Mouse (Mus musculus) forebrain, embryonic 14.5 days (tissue): ENCODE data around the gene Rtp3. TPM values are rescaled to one million over a fixed set of nuclear protein-coding genes. Genes with fewer than 3 reads are reported as not detected.

ENCODE experiments used
- ATAC-seq: fragments of 200-750 bp; cut with Nextera tagmentation; 2 replicates; pipeline ENCODE4 v1.8.0; 2017; ENCODE audit warnings: mild to moderate bottlenecking, moderate library complexity
- DNase-seq: peaks from one replicate; pipeline ENCODE4 v3.0.0-alpha.2; 2015; ENCODE audit warnings: low spot score
- H3K27ac ChIP-seq: fragments of 300-500 bp; sonication (generic); 2 replicates; pipeline ENCODE4 v1.5.1; 2014; ENCODE audit warnings: low read depth, mild to moderate bottlenecking, control low read depth, low read length, moderate library complexity
- H3K27me3 ChIP-seq: fragments of 300-500 bp; sonication (generic); replicated peaks from 2 replicates; pipeline ENCODE4 v1.6.1; 2014; ENCODE audit warnings: low read length, control low read depth, mixed read lengths; ENCODE audit not compliant: control insufficient read depth, insufficient read depth
- H3K36me3 ChIP-seq: fragments of 300-500 bp; sonication (generic); 2 replicates; pipeline ENCODE4 v1.6.1; 2014; ENCODE audit warnings: low read length, control low read depth; ENCODE audit not compliant: control insufficient read depth, insufficient read depth
- H3K4me1 ChIP-seq: fragments of 300-500 bp; sonication (generic); 2 replicates; pipeline ENCODE4 v1.6.1; 2014; ENCODE audit warnings: antibody characterized with exemption, low read length, control low read depth; ENCODE audit not compliant: control insufficient read depth, insufficient read depth
- H3K4me2 ChIP-seq: fragments of 300-500 bp; sonication (generic); 2 replicates; pipeline ENCODE4 v1.6.1; 2014; ENCODE audit warnings: mild to moderate bottlenecking, control low read depth, low read length
- H3K4me3 ChIP-seq: fragments of 300-500 bp; sonication (generic); 2 replicates; pipeline ENCODE4 v1.5.1; 2014; ENCODE audit warnings: low read depth, low read length, control low read depth
- H3K9ac ChIP-seq: fragments of 300-500 bp; sonication (generic); 2 replicates; pipeline ENCODE4 v1.6.1; 2014; ENCODE audit warnings: mild to moderate bottlenecking, low read length, control low read depth, moderate library complexity
- H3K9me3 ChIP-seq: fragments of 300-500 bp; sonication (generic); replicated peaks from 2 replicates; pipeline ENCODE4 v1.6.1; 2016; ENCODE audit warnings: low read length, control low read depth, mixed read lengths; ENCODE audit not compliant: control insufficient read depth
- WGBS: fragments of 180-500 bp; shearing (Covaris S2); extraction: QIAGEN DNeasy Blood & Tissue Kit; methylation state at CpG from one replicate; pipeline ENCODE4 v1.1.7; 2014; 5-methylcytosine and 5-hydroxymethylcytosine counted together
- polyA plus RNA-seq: library from polyadenylated mRNA; unstranded; fragments of >200 nt; fragmentation: Nextera tagmentation; extraction: Ambion mirVana; gene quantifications from 2 replicates; pipeline ENCODE4 v1.2.1, GENCODE M21; 2014

Gene Rtp3
- polyA plus RNA-seq, 1 experiment from 2014 or later, result not detected

DNA sequence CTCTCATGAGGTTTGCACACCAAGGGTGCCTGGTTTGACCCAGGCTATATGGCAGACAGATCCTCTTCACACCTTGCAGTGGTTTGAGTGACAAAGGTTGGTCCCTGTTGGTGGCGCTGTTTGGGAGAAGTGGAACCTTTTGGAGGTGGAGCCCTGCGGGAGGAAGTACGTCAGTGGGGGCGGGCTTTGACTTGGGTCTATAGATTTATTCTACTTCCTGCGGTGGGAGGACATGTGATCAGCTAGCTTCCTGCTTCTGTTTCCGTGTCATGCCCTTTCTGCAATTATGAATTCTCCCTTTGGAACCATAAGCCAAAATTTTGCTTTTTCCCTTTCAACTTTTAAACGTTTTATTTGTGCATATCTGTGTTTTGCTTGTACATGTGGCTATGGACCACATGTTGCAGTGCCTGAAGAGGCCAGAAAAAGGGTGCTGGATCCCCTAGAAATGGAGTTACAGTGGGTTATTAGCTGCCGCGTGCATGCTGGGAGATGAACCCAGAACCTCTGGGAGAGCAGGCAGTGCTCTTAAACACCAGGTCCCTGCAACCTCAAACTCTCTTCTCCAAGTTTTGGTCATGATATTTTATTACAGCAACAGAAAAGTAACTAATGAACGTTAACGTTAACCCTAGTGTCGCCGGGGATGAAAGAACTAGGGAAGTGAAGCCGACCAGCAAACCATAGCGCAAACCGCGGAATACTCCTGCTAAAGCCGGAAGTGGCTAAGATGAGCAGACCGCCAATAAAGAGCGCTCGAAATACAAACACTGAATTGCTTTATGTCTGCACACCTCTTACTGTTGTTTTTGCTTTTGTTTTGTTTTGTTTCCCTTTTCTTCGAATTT lies 25.1 kb downstream of the Rtp3 start:
- Histone ChIP-seq H3K36me3 (no peaks in the 10 kb centered on the region), H3K4me1 (no peaks in the 10 kb centered on the region), H3K27me3 (no peaks in the 10 kb centered on the region), H3K9ac (no peak overlapping the region), H3K4me2 (no peak overlapping the region), H3K9me3 (no peaks in the 10 kb centered on the region), H3K4me3 (no peak overlapping the region), H3K27ac (no peak overlapping the region)
- 91% methylated on average over 22 of the region's 22 CpGs for WGBS
- ATAC-seq, result no peak
- no peak for DNase-seq

DNA sequence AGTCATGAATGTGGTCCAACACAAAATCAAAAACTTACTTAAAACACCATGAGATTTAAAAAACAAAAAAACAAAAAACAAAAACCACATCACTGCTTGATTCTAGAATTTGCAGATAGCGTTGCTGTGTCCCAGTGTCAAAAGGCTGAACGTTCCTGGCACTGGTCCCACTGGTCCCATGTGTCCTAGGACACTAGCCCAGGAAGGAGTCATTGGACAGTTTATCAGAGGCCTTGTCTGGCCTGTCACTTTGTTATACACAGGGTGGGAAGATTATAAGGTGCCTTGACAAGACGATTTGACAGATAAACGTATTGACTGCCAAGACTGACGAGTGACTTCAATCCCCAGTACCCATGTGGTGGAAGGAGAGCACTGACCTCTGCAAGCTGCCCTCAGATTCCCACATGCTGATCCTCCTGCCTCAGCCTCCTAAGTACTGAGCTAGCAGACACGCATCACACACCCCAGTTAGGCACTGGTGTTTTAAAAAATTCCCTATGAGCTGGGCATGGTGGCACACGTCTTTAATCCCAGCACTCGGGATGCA lies 26.7 kb downstream of the Rtp3 start:
- 89% methylated on average over 8 of the region's 8 CpGs for WGBS

GRCm38 (mm10) chr9:110961386-110961785 lies 29.0 kb downstream of the Rtp3 start:
- no peak for ATAC-seq
- Histone ChIP-seq H3K4me2 (no peak overlapping the region), H3K9ac (no peak overlapping the region), H3K36me3 (no peaks in the 10 kb centered on the region), H3K4me1 (no peaks in the 10 kb centered on the region), H3K27me3 (no peaks in the 10 kb centered on the region), H3K4me3 (no peak overlapping the region), H3K27ac (no peak overlapping the region), H3K9me3 (no peaks in the 10 kb centered on the region)
- WGBS, result over 99% methylated on average over 8 of the region's 8 CpGs
- DNase-seq, result no peak

More for the DNA sequence above, 26.7 kb downstream of the Rtp3 start:
- Histone ChIP-seq H3K36me3 (no peaks in the 10 kb centered on the region), H3K27me3 (no peaks in the 10 kb centered on the region), H3K4me1 (no peaks in the 10 kb centered on the region), H3K9me3 (no peaks in the 10 kb centered on the region), H3K9ac (no peak overlapping the region), H3K4me2 (no peak overlapping the region), H3K4me3 (no peak overlapping the region), H3K27ac (no peak overlapping the region)
- ATAC-seq, result no peak
- DNase-seq, result no peak

DNA sequence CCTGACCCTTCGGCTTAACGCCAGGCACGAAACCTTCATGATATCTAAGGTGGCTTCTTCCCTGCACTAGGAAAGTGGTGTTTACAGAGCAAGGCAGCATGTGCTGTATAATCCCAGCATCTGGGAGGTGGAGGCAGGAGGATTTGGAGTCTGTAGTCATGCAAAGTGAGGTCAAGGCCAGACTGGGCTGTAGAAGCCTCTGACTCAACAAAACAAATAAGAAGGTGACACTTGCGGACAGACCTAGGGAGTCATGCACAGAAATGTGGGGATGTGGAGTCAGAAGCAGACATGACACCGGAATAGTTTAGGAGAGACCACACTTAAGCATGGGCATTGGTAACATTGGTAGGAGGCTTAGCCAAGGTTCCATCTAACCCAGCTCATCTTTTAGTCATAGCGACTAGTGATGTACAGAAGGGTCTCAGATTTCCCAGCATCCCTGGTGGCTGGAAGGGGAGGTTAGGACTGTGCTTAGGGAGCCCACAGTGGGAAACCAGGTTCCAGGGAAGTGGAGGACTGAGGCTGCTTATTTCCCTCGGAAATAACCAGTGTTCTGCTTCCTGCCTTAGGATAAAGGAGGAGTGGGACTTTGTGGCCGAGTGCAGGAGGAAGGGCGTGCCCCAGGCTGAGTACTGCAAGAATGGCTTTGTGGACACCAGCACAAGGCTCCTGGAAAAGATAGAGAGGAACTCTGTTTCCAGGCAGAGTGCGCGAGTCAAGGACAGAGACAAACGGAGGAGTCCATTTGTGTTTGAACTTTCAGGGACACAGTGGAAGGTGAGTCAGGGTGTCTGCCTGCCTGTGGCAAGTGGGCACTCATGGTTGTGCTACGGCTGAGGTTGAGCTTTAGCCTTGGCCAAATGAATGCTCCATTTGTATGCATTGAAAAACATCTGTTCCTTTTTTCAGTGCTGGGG lies 29.9 kb downstream of the Rtp3 start:
- H3K4me3 ChIP-seq, result no peak overlapping the region
- 0 out of 2 replicates have a peak, but pooled peaks cover 5% of the 10 kb centered on the region for H3K27me3 ChIP-seq
- no peaks in the 10 kb centered on the region for H3K36me3 ChIP-seq
- DNase-seq (no peak), ATAC-seq (no peak)
- no peak overlapping the region for H3K9ac ChIP-seq
- no peaks in the 10 kb centered on the region for H3K9me3 ChIP-seq
- H3K27ac ChIP-seq, result no peak overlapping the region
- no peaks in the 10 kb centered on the region for H3K4me1 ChIP-seq
- no peak overlapping the region for H3K4me2 ChIP-seq
- WGBS, result 87% methylated on average over 13 of the region's 13 CpGs

- no peak for ATAC-seq
- DNase-seq, result no peak
- no peaks in the 10 kb centered on the region for H3K9me3 ChIP-seq
- no peak overlapping the region for H3K9ac ChIP-seq
- H3K4me2 ChIP-seq, result no peak overlapping the region
- H3K27me3 ChIP-seq, result peaks cover 9% of the 10 kb centered on the region; the same call in 1 of the 2 replicates
- H3K36me3 ChIP-seq, result no peaks in the 10 kb centered on the region
- H3K4me3 ChIP-seq, result no peak overlapping the region
- no peaks in the 10 kb centered on the region for H3K4me1 ChIP-seq
- WGBS, result 86% methylated on average over 5 of the region's 5 CpGs
- H3K27ac ChIP-seq, result no peak overlapping the region
Measured at GRCm38 (mm10) chr9:110959669-110960068, 30.7 kb downstream of the Rtp3 start.

DNA sequence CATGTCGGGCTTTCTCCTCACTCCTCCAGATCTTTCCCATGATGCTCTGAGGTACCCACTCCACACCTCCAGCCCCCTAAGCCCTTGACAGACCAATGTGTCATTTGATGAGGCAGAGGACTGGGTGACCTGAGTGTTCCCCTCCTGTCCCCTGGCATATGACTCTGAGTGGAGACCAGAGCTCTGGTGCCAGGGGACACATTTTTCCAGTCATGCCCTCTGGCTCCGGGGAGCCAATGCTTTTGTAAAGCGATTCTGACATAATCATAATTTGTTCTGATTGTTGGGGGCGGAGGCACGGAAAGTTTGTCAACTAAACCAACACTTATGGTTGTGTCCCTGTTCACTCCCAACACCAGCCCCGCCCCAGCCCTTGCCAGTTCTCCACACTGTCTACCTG lies 34.4 kb downstream of the Rtp3 start:
- no peaks in the 10 kb centered on the region for H3K4me1 ChIP-seq
- no peaks in the 10 kb centered on the region for H3K36me3 ChIP-seq
- no peak overlapping the region for H3K4me2 ChIP-seq
- no peak overlapping the region for H3K4me3 ChIP-seq
- 88% methylated on average over 6 of the region's 6 CpGs for WGBS
- H3K9ac ChIP-seq, result no peak overlapping the region
- peaks cover 9% of the 10 kb centered on the region; the same call in 1 of the 2 replicates for H3K27me3 ChIP-seq
- H3K27ac ChIP-seq, result no peak overlapping the region
- ATAC-seq (no peak), DNase-seq (no peak)
- H3K9me3 ChIP-seq, result no peaks in the 10 kb centered on the region

GRCm38 (mm10) chr9:110954681-110955445 lies 35.5 kb downstream of the Rtp3 start:
- no peak for DNase-seq
- Histone ChIP-seq H3K36me3 (no peaks in the 10 kb centered on the region), H3K9me3 (no peaks in the 10 kb centered on the region), H3K27ac (no peak overlapping the region), H3K27me3 (peaks cover 9% of the 10 kb centered on the region; the same call in 1 of the 2 replicates), H3K4me3 (no peak overlapping the region), H3K4me1 (no peaks in the 10 kb centered on the region), H3K9ac (no peak overlapping the region), H3K4me2 (no peak overlapping the region; the same call in 1 of the 2 replicates)
- 48% methylated on average over 2 of the region's 2 CpGs for WGBS
- ATAC-seq, result no peak
